Mouse (Mus musculus) macrophage (primary cell): Measurements from ENCODE around the gene Wsb1. TPM values are rescaled to one million over a fixed set of nuclear protein-coding genes. Genes with fewer than 3 reads are reported as not detected.
A peak's percentile ranks its signal among the peaks of the same experiment; 100 is the strongest.

Source experiments
- H3K27ac ChIP-seq: fragments of 350-480 bp; formaldehyde crosslinking; 2 replicates; pipeline ENCODE4 v1.9.0; 2021
- H3K36me3 ChIP-seq: fragments of 350-480 bp; formaldehyde crosslinking; 2 replicates; pipeline ENCODE4 v1.9.0; 2021; ENCODE audit errors: inconsistent target
- H3K4me3 ChIP-seq: fragments of 350-480 bp; formaldehyde crosslinking; 2 replicates; pipeline ENCODE4 v1.9.0; 2021; ENCODE audit errors: inconsistent target
- H3K79me2 ChIP-seq: fragments of 350-480 bp; formaldehyde crosslinking; 2 replicates; pipeline ENCODE4 v1.9.0; 2021; ENCODE audit errors: inconsistent target
- WGBS: methylation state at CpG from one replicate; pipeline ENCODE4 v1.1.7; 2026; ENCODE audit warnings: inconsistent platforms; ENCODE audit not compliant: missing documents; 5-methylcytosine and 5-hydroxymethylcytosine counted together
- polyA plus RNA-seq: library from polyadenylated mRNA; stranded (reverse); fragments of 250-400 nt; gene quantifications from 3 replicates; pipeline ENCODE4 v1.2.4, GENCODE M21; 2018; ENCODE audit warnings: inconsistent platforms

Gene Wsb1
- polyA plus RNA-seq, 1 experiment from 2014 or later, result 75.5 TPM

GRCm38 (mm10) chr11:79238398-79238752 is 16.1 kb downstream of the Wsb1 start:
- H3K79me2 ChIP-seq, result peaks cover 29% of the 10 kb centered on the region
- no peak overlapping the region for H3K4me3 ChIP-seq
- 27% methylated on average over 1 of the region's 1 CpGs for WGBS
- no peak overlapping the region for H3K27ac ChIP-seq
- peaks cover 60% of the 10 kb centered on the region for H3K36me3 ChIP-seq

- Histone ChIP-seq H3K36me3 (peaks cover 54% of the 10 kb centered on the region), H3K27ac (no peak overlapping the region), H3K4me3 (no peak overlapping the region), H3K79me2 (peaks cover 24% of the 10 kb centered on the region)
- WGBS, result 94% methylated on average over 11 of the region's 11 CpGs
Measured at GRCm38 (mm10) chr11:79237644-79238397, 16.6 kb downstream of the Wsb1 start.

GRCm38 (mm10) chr11:79230251-79230570 is 24.3 kb downstream of the Wsb1 start:
- Histone ChIP-seq H3K27ac (no peak overlapping the region), H3K36me3 (no peaks in the 10 kb centered on the region), H3K4me3 (no peak overlapping the region), H3K79me2 (no peaks in the 10 kb centered on the region)
- 94% methylated on average over 13 of the region's 13 CpGs for WGBS

GRCm38 (mm10) chr11:79229561-79230250 is 24.8 kb downstream of the Wsb1 start:
- WGBS, result 77% methylated on average over 11 of the region's 11 CpGs
- Histone ChIP-seq H3K36me3 (no peaks in the 10 kb centered on the region), H3K79me2 (no peaks in the 10 kb centered on the region), H3K4me3 (no peak overlapping the region), H3K27ac (no peak overlapping the region)

GRCm38 (mm10) chr11:79229057-79229504 is 25.4 kb downstream of the Wsb1 start:
- Histone ChIP-seq H3K79me2 (no peaks in the 10 kb centered on the region), H3K36me3 (no peaks in the 10 kb centered on the region), H3K4me3 (no peak overlapping the region), H3K27ac (no peak overlapping the region)
- WGBS, result 94% methylated on average over 10 of the region's 10 CpGs

GRCm38 (mm10) chr11:79228089-79228488 is 26.4 kb downstream of the Wsb1 start:
- 89% methylated on average over 2 of the region's 2 CpGs for WGBS
- Histone ChIP-seq H3K36me3 (no peaks in the 10 kb centered on the region), H3K4me3 (no peak overlapping the region), H3K79me2 (no peaks in the 10 kb centered on the region), H3K27ac (no peak overlapping the region)

GRCm38 (mm10) chr11:79225371-79226155 is 28.9 kb downstream of the Wsb1 start:
- Histone ChIP-seq H3K79me2 (no peaks in the 10 kb centered on the region), H3K4me3 (no peak overlapping the region), H3K36me3 (no peaks in the 10 kb centered on the region), H3K27ac (peak overlapping the region; percentile 86)
- WGBS, result 93% methylated on average over 8 of the region's 8 CpGs

- Histone ChIP-seq H3K36me3 (no peaks in the 10 kb centered on the region), H3K4me3 (peak overlapping the region; percentile 31), H3K27ac (peak overlapping the region; percentile 86), H3K79me2 (no peaks in the 10 kb centered on the region)
- 5% methylated on average over 18 of the region's 18 CpGs for WGBS
Measured at GRCm38 (mm10) chr11:79224562-79225280, 29.8 kb downstream of the Wsb1 start.

- 47% methylated on average over 6 of the region's 6 CpGs for WGBS
- Histone ChIP-seq H3K79me2 (no peaks in the 10 kb centered on the region), H3K27ac (peak overlapping the region; percentile 86), H3K36me3 (no peaks in the 10 kb centered on the region), H3K4me3 (no peak overlapping the region)
Measured at GRCm38 (mm10) chr11:79223420-79223819, 31.1 kb downstream of the Wsb1 start.

- H3K27ac ChIP-seq, result no peak overlapping the region
- H3K4me3 ChIP-seq, result no peak overlapping the region
- no peaks in the 10 kb centered on the region for H3K79me2 ChIP-seq
- H3K36me3 ChIP-seq, result no peaks in the 10 kb centered on the region
- WGBS, result 81% methylated on average over 4 of the region's 6 CpGs
Measured at GRCm38 (mm10) chr11:79222661-79223060, 31.8 kb downstream of the Wsb1 start.

GRCm38 (mm10) chr11:79221641-79222040 is 32.8 kb downstream of the Wsb1 start:
- WGBS, result 45% methylated on average over 5 of the region's 5 CpGs
- Histone ChIP-seq H3K36me3 (no peaks in the 10 kb centered on the region), H3K79me2 (no peaks in the 10 kb centered on the region), H3K27ac (no peak overlapping the region), H3K4me3 (no peak overlapping the region)

- Histone ChIP-seq H3K4me3 (no peak overlapping the region), H3K36me3 (no peaks in the 10 kb centered on the region), H3K79me2 (no peaks in the 10 kb centered on the region), H3K27ac (no peak overlapping the region)
- WGBS, result 77% methylated on average over 8 of the region's 8 CpGs
Measured at GRCm38 (mm10) chr11:79218936-79219626, 35.4 kb downstream of the Wsb1 start.

GRCm38 (mm10) chr11:79218061-79218460 is 36.4 kb downstream of the Wsb1 start:
- no peak overlapping the region for H3K27ac ChIP-seq
- no peaks in the 10 kb centered on the region for H3K36me3 ChIP-seq
- WGBS, result 100% methylated on average over 1 of the region's 1 CpGs
- no peak overlapping the region for H3K4me3 ChIP-seq
- no peaks in the 10 kb centered on the region for H3K79me2 ChIP-seq

- H3K4me3 ChIP-seq, result no peak overlapping the region
- no peaks in the 10 kb centered on the region for H3K36me3 ChIP-seq
- WGBS, result 95% methylated on average over 6 of the region's 6 CpGs
- no peaks in the 10 kb centered on the region for H3K79me2 ChIP-seq
- no peak overlapping the region for H3K27ac ChIP-seq
Measured at GRCm38 (mm10) chr11:79217133-79217532, 37.3 kb downstream of the Wsb1 start.
